Mouse (Mus musculus): ENCODE results near the gene Upp2. TPM values are rescaled to one million over a fixed set of nuclear protein-coding genes. Genes with fewer than 3 reads are reported as not detected.
A peak's percentile ranks its signal among the peaks of the same experiment; 100 is the strongest.

The Upp2 gene
- polyA plus RNA-seq, 1 experiment from 2014 or later: 8.8 TPM

- H3K9ac ChIP-seq (ENCODE audit: low read length): no peak overlapping the region
- H3K4me3 ChIP-seq (ENCODE audit: low read depth, low read length): no peak overlapping the region
- H3K27ac ChIP-seq (ENCODE audit: low read depth, low read length): no peak overlapping the region
- H3K4me1 ChIP-seq (ENCODE audit: control insufficient read depth, insufficient read depth, low read length): no peaks in the 10 kb centered on the region
- H3K27me3 ChIP-seq (ENCODE audit: control insufficient read depth, insufficient read depth, low read length): no peaks in the 10 kb centered on the region
- no peaks in the 10 kb centered on the region for H3K36me3 ChIP-seq (ENCODE audit: control insufficient read depth, insufficient read depth, low read length)
- 43% methylated on average over 2 of the region's 2 CpGs for WGBS
- H3K9me3 ChIP-seq (ENCODE audit: control insufficient read depth, low read length): no peaks in the 10 kb centered on the region
- DNase-seq (ENCODE audit: low spot score): no peak
- no peak for ATAC-seq (ENCODE audit: insufficient read depth, low FRiP score, low TSS enrichment)
- H3K4me2 ChIP-seq (ENCODE audit: low read depth): no peak overlapping the region
Measured at GRCm38 (mm10) chr2:58752891-58753290, 185.8 kb downstream of the Upp2 start.

GRCm38 (mm10) chr2:58754736-58755135 is 187.6 kb downstream of the Upp2 start:
- Histone ChIP-seq H3K4me1 (ENCODE audit: control insufficient read depth, insufficient read depth, low read length) (no peaks in the 10 kb centered on the region), H3K27me3 (ENCODE audit: control insufficient read depth, insufficient read depth, low read length) (no peaks in the 10 kb centered on the region), H3K4me2 (ENCODE audit: low read depth) (no peak overlapping the region), H3K4me3 (ENCODE audit: low read depth, low read length) (no peak overlapping the region), H3K9ac (ENCODE audit: low read length) (no peak overlapping the region), H3K27ac (ENCODE audit: low read depth, low read length) (no peak overlapping the region), H3K36me3 (ENCODE audit: control insufficient read depth, insufficient read depth, low read length) (no peaks in the 10 kb centered on the region), H3K9me3 (ENCODE audit: control insufficient read depth, low read length) (no peaks in the 10 kb centered on the region)
- WGBS: 86% methylated on average over 3 of the region's 3 CpGs
- DNase-seq (ENCODE audit: low spot score) (no peak), ATAC-seq (ENCODE audit: insufficient read depth, low FRiP score, low TSS enrichment) (no peak)

GRCm38 (mm10) chr2:58758081-58758480 is 191.0 kb downstream of the Upp2 start:
- WGBS: 94% methylated on average over 2 of the region's 2 CpGs
- no peak overlapping the region for H3K4me2 ChIP-seq (ENCODE audit: low read depth)
- H3K36me3 ChIP-seq (ENCODE audit: control insufficient read depth, insufficient read depth, low read length): no peaks in the 10 kb centered on the region
- H3K27ac ChIP-seq (ENCODE audit: low read depth, low read length): no peak overlapping the region
- no peaks in the 10 kb centered on the region for H3K27me3 ChIP-seq (ENCODE audit: control insufficient read depth, insufficient read depth, low read length)
- no peak overlapping the region for H3K4me3 ChIP-seq (ENCODE audit: low read depth, low read length)
- no peak for DNase-seq (ENCODE audit: low spot score)
- H3K9me3 ChIP-seq (ENCODE audit: control insufficient read depth, low read length): no peaks in the 10 kb centered on the region
- H3K4me1 ChIP-seq (ENCODE audit: control insufficient read depth, insufficient read depth, low read length): no peaks in the 10 kb centered on the region
- no peak for ATAC-seq (ENCODE audit: insufficient read depth, low FRiP score, low TSS enrichment)
- H3K9ac ChIP-seq (ENCODE audit: low read length): no peak overlapping the region

- H3K36me3 ChIP-seq (ENCODE audit: control insufficient read depth, insufficient read depth, low read length): no peaks in the 10 kb centered on the region
- no peak for ATAC-seq (ENCODE audit: insufficient read depth, low FRiP score, low TSS enrichment)
- no peaks in the 10 kb centered on the region for H3K9me3 ChIP-seq (ENCODE audit: control insufficient read depth, low read length)
- H3K27ac ChIP-seq (ENCODE audit: low read depth, low read length): no peak overlapping the region
- H3K4me1 ChIP-seq (ENCODE audit: control insufficient read depth, insufficient read depth, low read length): no peaks in the 10 kb centered on the region
- H3K9ac ChIP-seq (ENCODE audit: low read length): no peak overlapping the region
- H3K27me3 ChIP-seq (ENCODE audit: control insufficient read depth, insufficient read depth, low read length): no peaks in the 10 kb centered on the region
- H3K4me3 ChIP-seq (ENCODE audit: low read depth, low read length): no peak overlapping the region
- no peak overlapping the region for H3K4me2 ChIP-seq (ENCODE audit: low read depth)
- DNase-seq (ENCODE audit: low spot score): no peak
- 74% methylated on average over 5 of the region's 5 CpGs for WGBS
Measured at GRCm38 (mm10) chr2:58759676-58760075, 192.6 kb downstream of the Upp2 start.

- ATAC-seq (ENCODE audit: insufficient read depth, low FRiP score, low TSS enrichment): no peak
- H3K4me1 ChIP-seq (ENCODE audit: control insufficient read depth, insufficient read depth, low read length): no peaks in the 10 kb centered on the region
- H3K9ac ChIP-seq (ENCODE audit: low read length): no peak overlapping the region
- H3K4me3 ChIP-seq (ENCODE audit: low read depth, low read length): no peak overlapping the region
- H3K36me3 ChIP-seq (ENCODE audit: control insufficient read depth, insufficient read depth, low read length): no peaks in the 10 kb centered on the region
- DNase-seq (ENCODE audit: low spot score): no peak
- WGBS: 92% methylated on average over 8 of the region's 8 CpGs
- H3K27ac ChIP-seq (ENCODE audit: low read depth, low read length): no peak overlapping the region
- no peaks in the 10 kb centered on the region for H3K27me3 ChIP-seq (ENCODE audit: control insufficient read depth, insufficient read depth, low read length)
- no peaks in the 10 kb centered on the region for H3K9me3 ChIP-seq (ENCODE audit: control insufficient read depth, low read length)
- no peak overlapping the region for H3K4me2 ChIP-seq (ENCODE audit: low read depth)
Measured at GRCm38 (mm10) chr2:58765141-58765540, 198.0 kb downstream of the Upp2 start.

- Histone ChIP-seq H3K27me3 (ENCODE audit: control insufficient read depth, insufficient read depth, low read length) (no peaks in the 10 kb centered on the region), H3K9ac (ENCODE audit: low read length) (no peak overlapping the region), H3K4me3 (ENCODE audit: low read depth, low read length) (no peak overlapping the region), H3K4me1 (ENCODE audit: control insufficient read depth, insufficient read depth, low read length) (no peaks in the 10 kb centered on the region), H3K27ac (ENCODE audit: low read depth, low read length) (no peak overlapping the region), H3K36me3 (ENCODE audit: control insufficient read depth, insufficient read depth, low read length) (no peaks in the 10 kb centered on the region), H3K9me3 (ENCODE audit: control insufficient read depth, low read length) (no peaks in the 10 kb centered on the region), H3K4me2 (ENCODE audit: low read depth) (no peak overlapping the region)
- DNase-seq (ENCODE audit: low spot score): no peak
- 80% methylated on average over 9 of the region's 9 CpGs for WGBS
- ATAC-seq (ENCODE audit: insufficient read depth, low FRiP score, low TSS enrichment): peak; percentile 38; the same call in 1 of the 2 replicates
Measured at GRCm38 (mm10) chr2:58773833-58774232, 206.7 kb downstream of the Upp2 start.

- WGBS: 81% methylated on average over 3 of the region's 3 CpGs
- Histone ChIP-seq H3K27me3 (ENCODE audit: control insufficient read depth, insufficient read depth, low read length) (no peaks in the 10 kb centered on the region), H3K9ac (ENCODE audit: low read length) (no peak overlapping the region), H3K27ac (ENCODE audit: low read depth, low read length) (no peak overlapping the region), H3K4me1 (ENCODE audit: control insufficient read depth, insufficient read depth, low read length) (no peaks in the 10 kb centered on the region), H3K36me3 (ENCODE audit: control insufficient read depth, insufficient read depth, low read length) (no peaks in the 10 kb centered on the region), H3K4me2 (ENCODE audit: low read depth) (no peak overlapping the region), H3K9me3 (ENCODE audit: control insufficient read depth, low read length) (no peaks in the 10 kb centered on the region), H3K4me3 (ENCODE audit: low read depth, low read length) (no peak overlapping the region)
- DNase-seq (ENCODE audit: low spot score) (no peak), ATAC-seq (ENCODE audit: insufficient read depth, low FRiP score, low TSS enrichment) (no peak)
Measured at GRCm38 (mm10) chr2:58778986-58779495, 211.9 kb downstream of the Upp2 start.

- Histone ChIP-seq H3K9ac (ENCODE audit: low read length) (no peak overlapping the region), H3K27ac (ENCODE audit: low read depth, low read length) (no peak overlapping the region), H3K27me3 (ENCODE audit: control insufficient read depth, insufficient read depth, low read length) (no peaks in the 10 kb centered on the region), H3K4me2 (ENCODE audit: low read depth) (no peak overlapping the region), H3K36me3 (ENCODE audit: control insufficient read depth, insufficient read depth, low read length) (no peaks in the 10 kb centered on the region), H3K9me3 (ENCODE audit: control insufficient read depth, low read length) (no peaks in the 10 kb centered on the region), H3K4me3 (ENCODE audit: low read depth, low read length) (no peak overlapping the region), H3K4me1 (ENCODE audit: control insufficient read depth, insufficient read depth, low read length) (no peaks in the 10 kb centered on the region)
- WGBS: 73% methylated on average over 1 of the region's 1 CpGs
- DNase-seq (ENCODE audit: low spot score) (no peak), ATAC-seq (ENCODE audit: insufficient read depth, low FRiP score, low TSS enrichment) (no peak)
Measured at GRCm38 (mm10) chr2:58783526-58783925, 216.4 kb downstream of the Upp2 start.

GRCm38 (mm10) chr2:58786177-58786576 is 219.1 kb downstream of the Upp2 start:
- H3K9ac ChIP-seq (ENCODE audit: low read length): no peak overlapping the region
- H3K4me2 ChIP-seq (ENCODE audit: low read depth): no peak overlapping the region
- H3K9me3 ChIP-seq (ENCODE audit: control insufficient read depth, low read length): no peaks in the 10 kb centered on the region
- no peak overlapping the region for H3K4me3 ChIP-seq (ENCODE audit: low read depth, low read length)
- ATAC-seq (ENCODE audit: insufficient read depth, low FRiP score, low TSS enrichment): no peak
- DNase-seq (ENCODE audit: low spot score): no peak
- no peaks in the 10 kb centered on the region for H3K27me3 ChIP-seq (ENCODE audit: control insufficient read depth, insufficient read depth, low read length)
- H3K27ac ChIP-seq (ENCODE audit: low read depth, low read length): no peak overlapping the region
- H3K36me3 ChIP-seq (ENCODE audit: control insufficient read depth, insufficient read depth, low read length): no peaks in the 10 kb centered on the region
- 91% methylated on average over 3 of the region's 3 CpGs for WGBS
- no peaks in the 10 kb centered on the region for H3K4me1 ChIP-seq (ENCODE audit: control insufficient read depth, insufficient read depth, low read length)
